30 mouse cellular contexts compared by ENCODE assay signal in genomic region chr10:94354427-94354826, GRCm38 (mm10). TPM values are rescaled to one million over a fixed set of nuclear protein-coding genes. Genes with fewer than 3 reads are reported as not detected.
"Had no signal": no experiment of that assay in that cellular context is flagged by ENCODE, and none has a peak within 500 bp of the region (broad histone marks: within the 10 kb centered on the region; RNA-seq: fewer than 3 reads in every experiment).

No protein-coding gene starts in this region.

- DNase-seq: kidney, adult 8-10 months; kidney, postnatal 10 days; kidney, postnatal 36 days; liver; liver, embryonic 13.5 days; lung, embryonic 14.5 days; lung, postnatal 4 days; retina, postnatal 1 day; right cerebral cortex, postnatal 25 days; spleen, adult 18-20 months; thymus, adult 18-20 months; thymus, postnatal 14 days; thymus, postnatal 4 days had no signal

- H3K4me3 ChIP-seq: kidney, embryonic 15.5 days; limb, embryonic 10.5 days; limb, embryonic 13.5 days; liver, embryonic 13.5 days; megakaryocyte, embryonic 14.5 days; midbrain, embryonic 12.5 days; midbrain, embryonic 15.5 days; neural tube, embryonic 12.5 days; neural tube, embryonic 15.5 days had no signal

- H3K27me3 ChIP-seq: kidney, embryonic 15.5 days; limb, embryonic 13.5 days; liver, embryonic 13.5 days; midbrain, embryonic 12.5 days; midbrain, embryonic 15.5 days; neural tube, embryonic 12.5 days; neural tube, embryonic 15.5 days had no signal

- H3K27ac ChIP-seq: kidney, embryonic 15.5 days; limb, embryonic 10.5 days; limb, embryonic 13.5 days; liver, embryonic 13.5 days; midbrain, embryonic 12.5 days; midbrain, embryonic 15.5 days; neural tube, embryonic 12.5 days; neural tube, embryonic 15.5 days had no signal

- H3K36me3 ChIP-seq: kidney, embryonic 15.5 days; limb, embryonic 10.5 days; limb, embryonic 13.5 days; liver, embryonic 13.5 days; midbrain, embryonic 12.5 days; midbrain, embryonic 15.5 days; neural tube, embryonic 12.5 days; neural tube, embryonic 15.5 days had no signal

- H3K9me3 ChIP-seq: kidney, embryonic 15.5 days; limb, embryonic 10.5 days; limb, embryonic 13.5 days; liver, embryonic 13.5 days; megakaryocyte, embryonic 14.5 days; midbrain, embryonic 12.5 days; midbrain, embryonic 15.5 days; neural tube, embryonic 12.5 days; neural tube, embryonic 15.5 days had no signal

- H3K4me1 ChIP-seq: kidney, embryonic 15.5 days; liver, embryonic 13.5 days; megakaryocyte, embryonic 14.5 days; midbrain, embryonic 15.5 days; neural tube, embryonic 15.5 days had no signal

- ATAC-seq: intestine, postnatal 0 days; lung, postnatal 0 days; midbrain, embryonic 15.5 days had no signal

RNA-seq across cellular contexts. Expression of gene Gm4792, which starts 55.9 kb away (rescaled TPM):
- total RNA-seq: layer of hippocampus, adult 18-20 months; layer of hippocampus, postnatal 25 days; left cerebral cortex, adult 18-20 months; left cerebral cortex, postnatal 25 days had no signal
- polyA plus RNA-seq: intestine, postnatal 0 days; kidney, embryonic 15.5 days; limb, embryonic 10.5 days; limb, embryonic 13.5 days; liver, embryonic 13.5 days; liver, embryonic 16.5 days; lung, embryonic 14.5 days; lung, postnatal 0 days; midbrain, embryonic 15.5 days; stomach, embryonic 16.5 days; testis, adult 2 months had no signal
